Mouse (Mus musculus) cerebellum, adult 2 months (tissue): ENCODE measurements at regions not wholly inside any gene's neighbourhood (a gene's known extent, or its start where the extent isn't known, plus 50 kb on each side); places are given as distances from the start of the nearest gene placed in this dataset.
A peak's percentile ranks its signal among the peaks of the same experiment; 100 is the strongest.

Source experiments
- DNase-seq, 2 experiments: peaks; one replicate each; pipeline ENCODE4 v3.0.0; 2021
- H3K27ac ChIP-seq: fragments of 200-500 bp; 2 replicates; pipeline ENCODE4 v1.5.1; 2012; ENCODE audit warnings: low read length, control low read depth, inconsistent platforms; ENCODE audit not compliant: insufficient read depth
- H3K27me3 ChIP-seq: fragments of 200-500 bp; 2 replicates; pipeline ENCODE4 v1.6.1; 2012; ENCODE audit warnings: inconsistent platforms, mild to moderate bottlenecking, low read length, moderate library complexity; ENCODE audit not compliant: control insufficient read depth, insufficient read depth
- H3K4me1 ChIP-seq: fragments of 200-500 bp; 2 replicates; pipeline ENCODE4 v1.6.1; 2011; ENCODE audit warnings: low read length; ENCODE audit not compliant: control insufficient read depth, insufficient read depth
- H3K4me3 ChIP-seq: fragments of 200-500 bp; replicated peaks from 2 replicates; pipeline ENCODE3; 2011; ENCODE audit warnings: mild to moderate bottlenecking, low read depth, low read length, control low read depth; ENCODE audit not compliant: insufficient read depth
- CTCF ChIP-seq: fragments of 200-500 bp; IDR thresholded peaks from 2 replicates; pipeline ENCODE4 v1.5.1; 2011; ENCODE audit warnings: low read depth, mild to moderate bottlenecking, control low read depth, low read length, moderate library complexity, borderline replicate concordance; ENCODE audit not compliant: insufficient read depth
- POLR2A ChIP-seq: fragments of 200-500 bp; IDR thresholded peaks from 2 replicates; pipeline ENCODE4 v1.6.1; 2011; ENCODE audit warnings: low read length, control low read depth, borderline replicate concordance; ENCODE audit not compliant: insufficient read depth
- WGBS: fragments of 180-500 bp; shearing (Covaris S2); methylation state at CpG from one replicate; pipeline ENCODE4 v1.1.7; 2018; 5-methylcytosine and 5-hydroxymethylcytosine counted together

DNA sequence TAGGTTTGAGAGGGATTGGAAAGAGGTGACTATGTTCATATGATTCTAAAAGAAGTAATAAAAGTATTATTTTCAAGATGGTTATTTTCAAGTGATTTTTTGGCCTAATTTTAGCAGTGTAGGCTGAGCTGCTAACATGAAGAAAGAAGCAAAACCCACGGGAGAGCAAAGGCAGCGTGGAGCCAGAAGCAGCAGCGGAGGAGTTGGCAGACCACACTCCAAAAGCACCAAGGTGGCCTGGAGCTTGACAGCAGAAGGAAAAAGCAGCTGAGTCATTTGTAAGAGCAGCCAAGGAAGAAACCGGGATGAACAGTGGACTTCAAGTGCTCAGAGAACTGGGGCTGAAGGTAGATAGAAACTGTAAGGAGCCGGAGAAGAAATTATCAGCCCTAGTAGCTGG, 55.9 kb downstream of the Hdgfl1 start:
- DNase-seq: no peak

DNA sequence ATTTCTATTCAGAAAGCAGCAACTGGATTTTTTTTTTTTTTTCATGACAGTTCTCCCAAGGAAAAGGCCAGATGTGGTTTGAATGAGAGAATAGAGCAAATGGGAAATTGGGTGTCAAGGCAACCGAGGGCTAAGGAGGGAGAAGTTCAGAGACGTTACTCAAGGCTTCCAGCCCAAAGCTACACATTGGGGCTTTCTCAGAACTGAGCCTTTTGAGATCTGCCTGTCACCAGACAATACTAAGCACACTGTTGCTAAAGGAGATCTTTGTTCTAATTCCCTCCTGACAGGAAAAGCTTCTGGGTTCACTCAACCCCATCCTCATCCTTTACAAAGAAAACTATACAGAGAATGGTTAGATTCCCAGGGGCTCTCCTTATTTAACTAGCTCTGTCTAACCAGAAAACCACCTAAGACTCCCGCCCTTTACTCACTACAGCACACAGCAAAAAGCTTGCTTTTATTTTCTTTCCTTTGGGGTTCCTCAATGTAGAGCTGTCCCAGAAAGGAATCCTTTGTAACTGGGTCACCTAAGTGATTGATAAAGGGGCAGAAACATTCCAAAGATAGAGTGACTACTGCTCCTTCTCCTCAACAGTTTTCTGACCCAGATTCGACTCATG, 70.8 kb downstream of the Hdgfl1 start:
- Histone ChIP-seq H3K27me3 (no peaks in the 10 kb centered on the region), H3K4me1 (no peaks in the 10 kb centered on the region), H3K4me3 (no peak overlapping the region), H3K27ac (no peak overlapping the region)
- DNase-seq: no peak
- WGBS: 35% methylated on average over 4 of the region's 4 CpGs
- TF ChIP-seq POLR2A (no peak), CTCF (no peak)

More for the DNA sequence above, 55.9 kb downstream of the Hdgfl1 start:
- no peaks in the 10 kb centered on the region for H3K4me1 ChIP-seq
- H3K27ac ChIP-seq: no peak overlapping the region
- H3K4me3 ChIP-seq: no peak overlapping the region
- WGBS: 20% methylated on average over 5 of the region's 5 CpGs
- H3K27me3 ChIP-seq: no peaks in the 10 kb centered on the region
- TF ChIP-seq CTCF: no peak
- TF ChIP-seq POLR2A: no peak

DNA sequence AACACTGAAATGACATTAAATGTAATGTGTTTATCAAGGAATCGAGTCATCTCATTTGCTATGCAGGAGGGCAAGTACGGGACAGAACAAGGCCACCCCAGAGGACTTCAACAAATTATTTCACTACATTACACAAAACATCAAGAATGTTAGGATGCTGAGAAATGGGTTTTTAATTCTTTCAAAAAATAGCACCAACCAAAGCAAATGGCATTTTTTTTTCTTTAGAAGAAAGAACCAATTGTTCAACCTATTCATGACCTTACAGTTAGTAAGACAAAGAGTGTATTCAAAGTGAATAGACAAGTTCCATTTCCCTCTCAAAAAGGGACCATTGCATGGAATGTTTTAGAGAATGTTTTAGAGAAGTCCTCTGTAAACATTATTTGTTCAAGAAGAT, 110.5 kb downstream of the Hdgfl1 start:
- no peak for TF ChIP-seq POLR2A
- TF ChIP-seq CTCF: no peak
- H3K27me3 ChIP-seq: no peaks in the 10 kb centered on the region
- 81% methylated on average over 2 of the region's 2 CpGs for WGBS

DNA sequence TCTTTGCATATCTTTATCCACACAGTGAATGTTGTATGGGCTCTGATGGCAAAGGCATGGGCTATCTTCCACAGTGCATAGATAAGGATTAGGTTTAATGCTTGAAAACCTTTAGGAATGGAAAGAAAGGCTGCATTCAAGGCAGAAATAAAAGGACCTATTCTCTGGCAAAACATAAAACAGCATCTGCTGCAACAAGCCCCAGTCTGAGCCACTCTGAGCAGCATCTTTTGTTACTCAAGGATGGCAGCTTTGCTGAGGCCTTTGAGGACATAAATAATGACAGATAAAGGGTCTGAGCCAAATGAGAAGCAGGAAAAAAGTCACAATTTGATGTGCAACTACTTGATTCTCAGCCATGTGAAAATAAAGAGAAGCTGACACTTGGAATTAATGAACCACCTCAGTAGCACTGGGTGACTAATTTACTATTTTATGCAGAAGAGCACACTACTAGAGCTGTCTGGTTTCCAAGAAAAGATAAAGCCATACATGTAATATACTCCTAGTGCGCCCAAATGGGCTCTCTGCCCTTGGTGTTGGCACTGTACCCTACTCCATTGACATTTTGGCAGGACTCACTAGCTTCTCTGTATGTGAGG, 112.9 kb downstream of the Hdgfl1 start:
- peak; percentile 45 to 63 for DNase-seq
- Histone ChIP-seq H3K27ac (no peak overlapping the region), H3K4me3 (no peak overlapping the region), H3K27me3 (no peaks in the 10 kb centered on the region), H3K4me1 (no peaks in the 10 kb centered on the region)
- no peak for TF ChIP-seq CTCF
- TF ChIP-seq POLR2A: no peak
- WGBS: 2% methylated on average over 1 of the region's 1 CpGs

More for the DNA sequence above, 110.5 kb downstream of the Hdgfl1 start:
- no peaks in the 10 kb centered on the region for H3K4me1 ChIP-seq
- DNase-seq: no peak
- H3K4me3 ChIP-seq: no peak overlapping the region
- no peak overlapping the region for H3K27ac ChIP-seq
